Mouse (Mus musculus): Measurements from ENCODE around the gene Synj2. TPM values are rescaled to one million over a fixed set of nuclear protein-coding genes. Genes with fewer than 3 reads are reported as not detected.

Synj2 gene
- total and polyA plus RNA-seq, 3 experiments = 1.2 to 2.5 TPM; not detected in 1

GRCm38 (mm10) chr17:5970298-5970821 is 29.3 kb downstream of the Synj2 start:
- TF ChIP-seq RCOR1 (IDR thresholded peaks at IDR 0.05; ENCODE audit: low read depth, low read length) = no peak
- TF ChIP-seq HCFC1 (IDR thresholded peaks at IDR 0.05; ENCODE audit: low read depth, low read length) = no peak
- TF ChIP-seq NELFE (IDR thresholded peaks at IDR 0.05; ENCODE audit: low read depth, low read length) = no peak
- no peak for TF ChIP-seq BHLHE40 (IDR thresholded peaks at IDR 0.05; ENCODE audit: borderline replicate concordance, low read depth, low read length)
- TF ChIP-seq CHD1 (IDR thresholded peaks at IDR 0.05; ENCODE audit: low read depth, low read length) = no peak
- no peak overlapping the region for H3K4me3 ChIP-seq (ENCODE audit: control insufficient read depth in 1 of 2, insufficient read depth in 1 of 2, low read depth in 2 of 2, low read length in 2 of 2)
- no peaks in the 10 kb centered on the region for H3K79me2 ChIP-seq (ENCODE audit: control insufficient read depth, insufficient read depth, low read length, poor library complexity)
- no peaks in the 10 kb centered on the region for H3K36me3 ChIP-seq (ENCODE audit: control insufficient read depth in 1 of 2, insufficient read depth in 2 of 2, low read length in 2 of 2)
- no peak overlapping the region for H3K9ac ChIP-seq (ENCODE audit: control insufficient read depth, low read depth, low read length, poor library complexity, severe bottlenecking)
- H3K27me3 ChIP-seq (ENCODE audit: control insufficient read depth in 1 of 2, insufficient read depth in 2 of 2, low read length in 2 of 2) = no peaks in the 10 kb centered on the region
- H3K27ac ChIP-seq (ENCODE audit: control insufficient read depth, low read depth, low read length) = no peak overlapping the region
- no peak for DNase-seq (ENCODE audit: low read depth, low spot score)
- no peaks in the 10 kb centered on the region for H3K9me3 ChIP-seq (replicated peaks; ENCODE audit: insufficient read depth, low read length)
- no peaks in the 10 kb centered on the region for H3K4me1 ChIP-seq (ENCODE audit: control insufficient read depth in 1 of 2, insufficient read depth in 2 of 2, low read length in 2 of 2)

GRCm38 (mm10) chr17:5973536-5973935 is 32.5 kb downstream of the Synj2 start:
- no peaks in the 10 kb centered on the region for H3K9me3 ChIP-seq (replicated peaks; ENCODE audit: insufficient read depth, low read length)
- H3K27me3 ChIP-seq (ENCODE audit: control insufficient read depth in 1 of 2, insufficient read depth in 2 of 2, low read length in 2 of 2) = no peaks in the 10 kb centered on the region
- no peak overlapping the region for H3K4me3 ChIP-seq (ENCODE audit: control insufficient read depth in 1 of 2, insufficient read depth in 1 of 2, low read depth in 2 of 2, low read length in 2 of 2)
- DNase-seq (ENCODE audit: low read depth, low spot score) = no peak
- no peaks in the 10 kb centered on the region for H3K36me3 ChIP-seq (ENCODE audit: control insufficient read depth in 1 of 2, insufficient read depth in 2 of 2, low read length in 2 of 2)
- peak; percentile 64; the same call in 1 of the 2 replicates for TF ChIP-seq ZNF384 (IDR thresholded peaks at IDR 0.05; ENCODE audit: low read depth, low read length)
- no peak for TF ChIP-seq NELFE (IDR thresholded peaks at IDR 0.05; ENCODE audit: low read depth, low read length)
- H3K4me1 ChIP-seq (ENCODE audit: control insufficient read depth in 1 of 2, insufficient read depth in 2 of 2, low read length in 2 of 2) = 0 out of 4 replicates have a peak, but pooled peaks cover 0 to 5% of the 10 kb centered on the region in 2 experiments
- H3K79me2 ChIP-seq (ENCODE audit: control insufficient read depth, insufficient read depth, low read length, poor library complexity) = no peaks in the 10 kb centered on the region
- H3K27ac ChIP-seq (ENCODE audit: control insufficient read depth, low read depth, low read length) = no peak overlapping the region
- H3K9ac ChIP-seq (ENCODE audit: control insufficient read depth, low read depth, low read length, poor library complexity, severe bottlenecking) = no peak overlapping the region

GRCm38 (mm10) chr17:5975099-5975977 is 34.3 kb downstream of the Synj2 start:
- Histone ChIP-seq H3K9me3 (replicated peaks; ENCODE audit: insufficient read depth, low read length) (no peaks in the 10 kb centered on the region), H3K79me2 (ENCODE audit: control insufficient read depth, insufficient read depth, low read length, poor library complexity) (no peaks in the 10 kb centered on the region), H3K36me3 (ENCODE audit: control insufficient read depth in 1 of 2, insufficient read depth in 2 of 2, low read length in 2 of 2) (no peaks in the 10 kb centered on the region), H3K27ac (ENCODE audit: control insufficient read depth, low read depth, low read length) (no peak overlapping the region), H3K27me3 (ENCODE audit: control insufficient read depth in 1 of 2, insufficient read depth in 2 of 2, low read length in 2 of 2) (no peaks in the 10 kb centered on the region), H3K4me3 (ENCODE audit: control insufficient read depth in 1 of 2, insufficient read depth in 1 of 2, low read depth in 2 of 2, low read length in 2 of 2) (no peak overlapping the region), H3K4me1 (ENCODE audit: control insufficient read depth in 1 of 2, insufficient read depth in 2 of 2, low read length in 2 of 2) (0 out of 4 replicates have a peak, but pooled peaks cover 0 to 5% of the 10 kb centered on the region in 2 experiments), H3K9ac (ENCODE audit: control insufficient read depth, low read depth, low read length, poor library complexity, severe bottlenecking) (no peak overlapping the region)
- no peak for TF ChIP-seq BHLHE40 (IDR thresholded peaks at IDR 0.05; ENCODE audit: borderline replicate concordance, low read depth, low read length)
- no peak for DNase-seq (ENCODE audit: low read depth, low spot score)
